Mouse (Mus musculus): ENCODE measurements around the gene Lamc1. TPM values are rescaled to one million over a fixed set of nuclear protein-coding genes. Genes with fewer than 3 reads are reported as not detected.

Gene Lamc1
- polyA plus RNA-seq, 1 experiment from 2014 or later = 26.9 TPM

DNA sequence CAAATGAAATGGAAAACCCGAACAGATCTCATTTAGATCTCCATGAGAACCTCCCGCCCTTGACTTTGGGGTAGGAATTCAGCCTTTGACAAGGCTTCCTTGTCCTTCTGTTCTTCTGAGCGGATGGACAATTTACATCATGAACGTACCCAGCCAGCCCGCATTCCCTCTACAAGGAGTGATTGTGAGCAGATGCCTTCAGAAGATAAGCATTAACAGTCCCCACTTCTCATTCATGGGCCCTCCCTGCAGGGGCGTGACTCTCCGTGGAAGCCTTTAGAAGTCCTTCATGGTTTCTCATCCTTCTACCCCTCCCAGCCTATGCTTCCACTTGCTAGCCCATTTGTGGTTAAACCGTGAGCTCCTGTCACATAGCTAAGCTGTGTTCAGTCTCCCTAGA lies 58.9 kb downstream of the Lamc1 start:
- Histone ChIP-seq H3K9ac (replicated peaks) (no peak overlapping the region), H3K4me2 (replicated peaks) (no peak overlapping the region), H3K4me3 (no peak overlapping the region), H3K27ac (replicated peaks) (0 out of 2 replicates have a peak overlapping the region, but pooled peaks have one; percentile 35), H3K27me3 (no peaks in the 10 kb centered on the region), H3K36me3 (no peaks in the 10 kb centered on the region), H3K4me1 (peaks cover 19% of the 10 kb centered on the region), H3K9me3 (no peaks in the 10 kb centered on the region)
- WGBS = 60% methylated on average over 8 of the region's 8 CpGs
- ATAC-seq (ENCODE audit: low FRiP score, low read depth) = no peak

DNA sequence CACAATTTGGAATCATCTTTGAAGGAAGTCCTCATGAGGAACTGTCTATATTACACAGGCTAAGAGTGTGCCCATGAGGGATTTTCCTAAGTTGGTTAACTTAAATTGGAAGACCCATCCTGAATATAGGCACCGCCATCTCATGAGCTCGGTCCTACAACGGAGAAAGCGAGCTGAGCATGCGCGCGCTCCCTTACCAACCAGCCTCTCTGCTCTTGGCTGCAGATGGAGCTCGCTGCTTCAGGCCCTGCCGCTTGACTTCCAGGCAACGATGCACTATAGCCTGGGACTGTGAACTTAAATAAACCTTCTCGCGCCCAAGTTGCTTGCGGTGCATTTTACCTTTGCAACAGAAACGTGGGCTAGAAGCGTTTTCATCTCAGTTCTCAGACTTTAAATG lies 61.8 kb downstream of the Lamc1 start:
- H3K27ac ChIP-seq (replicated peaks) = no peak overlapping the region
- H3K36me3 ChIP-seq = no peaks in the 10 kb centered on the region
- H3K27me3 ChIP-seq = no peaks in the 10 kb centered on the region
- no peak overlapping the region for H3K4me3 ChIP-seq
- H3K9ac ChIP-seq (replicated peaks) = no peak overlapping the region
- 96% methylated on average over 15 of the region's 15 CpGs for WGBS
- no peaks in the 10 kb centered on the region for H3K9me3 ChIP-seq
- H3K4me1 ChIP-seq = peaks cover 21% of the 10 kb centered on the region; the same call in 1 of the 2 replicates
- H3K4me2 ChIP-seq (replicated peaks) = no peak overlapping the region
- no peak for ATAC-seq (ENCODE audit: low FRiP score, low read depth)

DNA sequence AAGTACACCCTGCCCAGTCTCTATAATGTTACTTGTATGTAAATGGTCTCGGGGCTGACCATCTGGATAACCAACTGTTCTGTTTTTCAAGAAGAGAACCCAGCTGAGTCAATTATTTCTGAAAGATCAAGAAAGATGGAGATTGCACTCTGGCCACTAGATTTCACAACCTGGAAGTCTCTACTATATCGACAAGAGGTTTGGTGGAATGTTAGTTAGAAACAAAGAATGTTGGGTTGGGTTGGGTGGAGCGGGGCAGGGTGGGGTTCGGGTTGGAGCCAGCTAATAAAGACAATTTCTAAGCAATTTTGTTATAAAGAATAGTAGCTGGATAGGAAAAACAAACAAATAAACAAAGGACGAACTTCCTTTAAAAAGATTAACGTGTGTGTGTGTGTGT lies 62.9 kb downstream of the Lamc1 start:
- Histone ChIP-seq H3K4me3 (no peak overlapping the region), H3K27ac (replicated peaks) (no peak overlapping the region), H3K36me3 (no peaks in the 10 kb centered on the region), H3K4me2 (replicated peaks) (no peak overlapping the region), H3K4me1 (peaks cover 28% of the 10 kb centered on the region), H3K9me3 (no peaks in the 10 kb centered on the region), H3K9ac (replicated peaks) (no peak overlapping the region), H3K27me3 (no peaks in the 10 kb centered on the region)
- 83% methylated on average over 6 of the region's 6 CpGs for WGBS
- ATAC-seq (ENCODE audit: low FRiP score, low read depth) = no peak

DNA sequence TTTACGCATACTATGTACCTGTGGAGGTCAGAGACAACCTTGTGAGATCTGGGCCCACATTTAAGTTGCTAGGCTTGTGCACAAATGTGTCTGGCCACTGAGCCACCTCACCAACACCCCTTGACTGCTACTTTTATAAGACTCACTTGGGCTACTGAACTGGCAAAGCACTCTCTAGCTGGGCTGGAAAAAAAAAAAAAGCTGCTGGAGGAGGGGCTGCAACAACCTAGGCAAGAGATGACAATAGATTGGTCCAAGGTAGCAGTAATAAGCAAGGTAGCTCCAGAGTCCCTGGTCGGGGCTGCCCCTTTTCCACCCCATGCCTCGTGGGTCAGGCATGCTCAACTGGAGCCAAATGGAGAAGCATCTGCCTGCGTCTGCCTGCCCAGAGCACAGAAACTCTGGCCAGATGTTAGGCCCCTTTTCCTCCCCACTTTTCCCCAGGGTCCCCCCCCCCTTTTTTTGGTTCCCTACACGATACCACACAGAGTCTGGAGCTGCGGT lies 63.7 kb downstream of the Lamc1 start:
- no peak for ATAC-seq (ENCODE audit: low FRiP score, low read depth)
- no peaks in the 10 kb centered on the region for H3K36me3 ChIP-seq
- H3K4me2 ChIP-seq (replicated peaks) = no peak overlapping the region
- H3K9ac ChIP-seq (replicated peaks) = no peak overlapping the region
- no peaks in the 10 kb centered on the region for H3K27me3 ChIP-seq
- no peak overlapping the region for H3K4me3 ChIP-seq
- no peak overlapping the region for H3K27ac ChIP-seq (replicated peaks)
- H3K9me3 ChIP-seq = no peaks in the 10 kb centered on the region
- 90% methylated on average over 6 of the region's 6 CpGs for WGBS
- H3K4me1 ChIP-seq = peaks cover 24% of the 10 kb centered on the region

DNA sequence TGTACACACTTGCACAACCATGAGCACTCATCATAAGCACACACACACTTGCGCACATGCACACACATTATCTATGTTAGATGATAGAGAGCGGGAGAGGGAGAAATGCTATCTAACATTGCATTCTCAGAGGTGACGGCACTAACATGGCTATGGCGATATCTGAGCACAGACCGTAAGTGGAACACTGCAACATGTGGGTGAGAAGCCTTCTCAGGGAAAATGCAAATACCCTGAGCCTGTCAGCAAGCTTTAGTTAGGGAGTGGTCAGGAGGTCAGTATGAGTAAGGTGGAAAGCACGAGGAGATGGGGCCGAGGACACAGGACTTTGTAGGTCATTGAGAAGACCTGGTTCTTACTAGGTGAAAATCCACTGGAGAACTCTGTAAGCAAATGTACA lies 64.3 kb downstream of the Lamc1 start:
- no peak for ATAC-seq (ENCODE audit: low FRiP score, low read depth)
- Histone ChIP-seq H3K9me3 (no peaks in the 10 kb centered on the region), H3K4me1 (peaks cover 21% of the 10 kb centered on the region), H3K9ac (replicated peaks) (no peak overlapping the region), H3K36me3 (no peaks in the 10 kb centered on the region), H3K4me2 (replicated peaks) (no peak overlapping the region), H3K27ac (replicated peaks) (no peak overlapping the region), H3K27me3 (no peaks in the 10 kb centered on the region), H3K4me3 (no peak overlapping the region)
- 91% methylated on average over 7 of the region's 7 CpGs for WGBS

DNA sequence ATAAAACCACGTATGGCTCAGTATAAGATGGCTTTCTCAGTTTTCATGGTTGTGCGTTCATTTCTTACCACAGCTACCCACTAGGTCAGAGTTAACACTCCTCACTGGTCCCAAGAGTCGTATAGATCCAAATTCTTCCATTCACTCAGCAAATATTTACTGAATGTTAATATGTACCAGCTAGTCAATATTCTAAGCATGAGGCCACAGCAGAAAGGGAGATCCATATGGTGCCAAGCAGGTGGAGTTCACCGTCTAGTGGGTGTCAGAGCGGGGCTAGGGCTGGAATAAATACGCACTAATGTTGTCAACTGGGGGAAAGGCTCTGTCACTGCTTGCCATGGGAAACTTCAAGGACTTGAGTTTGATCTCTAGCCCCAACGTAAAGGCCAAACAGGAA lies 64.9 kb downstream of the Lamc1 start:
- H3K27ac ChIP-seq (replicated peaks) = no peak overlapping the region
- peaks cover 21% of the 10 kb centered on the region for H3K4me1 ChIP-seq
- no peak overlapping the region for H3K9ac ChIP-seq (replicated peaks)
- no peaks in the 10 kb centered on the region for H3K36me3 ChIP-seq
- ATAC-seq (ENCODE audit: low FRiP score, low read depth) = no peak
- H3K9me3 ChIP-seq = no peaks in the 10 kb centered on the region
- H3K27me3 ChIP-seq = no peaks in the 10 kb centered on the region
- H3K4me2 ChIP-seq (replicated peaks) = no peak overlapping the region
- 79% methylated on average over 7 of the region's 7 CpGs for WGBS
- no peak overlapping the region for H3K4me3 ChIP-seq

DNA sequence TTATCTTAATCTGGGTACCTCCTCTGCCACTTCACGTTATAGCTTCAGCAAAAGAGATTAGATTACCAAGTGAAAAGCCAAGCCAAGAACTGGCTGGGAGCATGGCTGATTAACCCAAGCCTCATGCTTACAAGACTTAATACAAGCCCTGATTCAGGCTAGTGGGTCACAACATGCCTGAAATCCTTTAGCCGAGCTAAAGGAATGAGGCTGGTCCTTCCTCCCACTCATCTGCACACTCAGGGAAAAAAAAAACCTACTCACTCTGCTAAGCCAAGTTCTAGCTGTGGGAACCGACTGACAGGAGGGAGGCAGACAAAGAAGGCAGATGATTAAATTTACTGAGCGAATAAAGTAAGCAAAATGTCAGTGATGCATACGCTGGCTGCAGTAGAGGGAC lies 65.7 kb downstream of the Lamc1 start:
- Histone ChIP-seq H3K4me3 (no peak overlapping the region), H3K36me3 (no peaks in the 10 kb centered on the region), H3K27me3 (no peaks in the 10 kb centered on the region), H3K4me1 (peaks cover 21% of the 10 kb centered on the region), H3K9me3 (no peaks in the 10 kb centered on the region), H3K27ac (replicated peaks) (no peak overlapping the region), H3K9ac (replicated peaks) (no peak overlapping the region), H3K4me2 (replicated peaks) (no peak overlapping the region)
- 43% methylated on average over 5 of the region's 5 CpGs for WGBS
- ATAC-seq (ENCODE audit: low FRiP score, low read depth) = no peak

DNA sequence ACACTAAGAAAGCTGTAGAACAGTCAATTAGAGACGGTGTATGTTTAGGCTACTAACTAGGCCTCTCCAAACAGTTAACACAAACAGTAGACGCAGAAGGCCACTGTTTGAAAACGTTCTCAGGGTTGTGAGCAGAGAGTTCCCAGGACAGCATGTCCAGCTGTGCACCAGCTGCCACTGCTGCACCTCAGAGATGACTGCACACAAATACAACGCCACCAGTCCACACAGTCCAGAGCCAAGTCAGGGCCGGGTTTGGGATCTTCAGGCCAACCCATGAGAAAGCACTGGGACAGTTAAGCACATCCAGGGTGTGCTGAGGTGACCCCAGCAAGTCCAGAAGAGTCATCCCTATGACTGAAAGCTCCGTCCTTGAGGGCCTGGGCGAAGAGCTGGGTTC lies 67.0 kb downstream of the Lamc1 start:
- Histone ChIP-seq H3K4me3 (no peak overlapping the region), H3K9me3 (no peaks in the 10 kb centered on the region), H3K9ac (replicated peaks) (no peak overlapping the region), H3K4me1 (peaks cover 21% of the 10 kb centered on the region), H3K4me2 (replicated peaks) (no peak overlapping the region), H3K36me3 (no peaks in the 10 kb centered on the region), H3K27me3 (no peaks in the 10 kb centered on the region), H3K27ac (replicated peaks) (no peak overlapping the region)
- 68% methylated on average over 7 of the region's 7 CpGs for WGBS
- no peak for ATAC-seq (ENCODE audit: low FRiP score, low read depth)

DNA sequence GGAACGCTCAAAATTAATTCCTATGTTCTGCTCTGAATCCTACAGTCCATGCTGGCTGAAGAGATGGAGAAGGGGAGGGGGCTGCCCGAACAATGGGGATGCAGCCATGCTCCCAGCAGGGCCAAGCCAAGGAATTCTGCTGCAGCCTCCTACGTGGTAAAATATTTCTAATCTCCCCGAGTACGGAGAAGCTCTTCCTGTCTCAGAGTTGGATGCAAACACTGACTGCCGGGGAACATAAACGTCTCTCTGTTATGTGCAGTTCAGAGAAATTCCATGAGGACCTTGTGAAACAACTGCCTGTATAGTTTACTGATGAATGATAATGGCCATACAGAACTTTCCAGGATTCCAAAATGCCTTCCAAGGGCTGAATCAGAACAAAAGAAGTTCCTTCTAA lies 67.5 kb downstream of the Lamc1 start:
- Histone ChIP-seq H3K9ac (replicated peaks) (no peak overlapping the region), H3K9me3 (no peaks in the 10 kb centered on the region), H3K27me3 (no peaks in the 10 kb centered on the region), H3K27ac (replicated peaks) (no peak overlapping the region), H3K36me3 (no peaks in the 10 kb centered on the region), H3K4me2 (replicated peaks) (no peak overlapping the region), H3K4me3 (no peak overlapping the region), H3K4me1 (peaks cover 21% of the 10 kb centered on the region)
- 21% methylated on average over 7 of the region's 7 CpGs for WGBS
- ATAC-seq (ENCODE audit: low FRiP score, low read depth) = no peak

DNA sequence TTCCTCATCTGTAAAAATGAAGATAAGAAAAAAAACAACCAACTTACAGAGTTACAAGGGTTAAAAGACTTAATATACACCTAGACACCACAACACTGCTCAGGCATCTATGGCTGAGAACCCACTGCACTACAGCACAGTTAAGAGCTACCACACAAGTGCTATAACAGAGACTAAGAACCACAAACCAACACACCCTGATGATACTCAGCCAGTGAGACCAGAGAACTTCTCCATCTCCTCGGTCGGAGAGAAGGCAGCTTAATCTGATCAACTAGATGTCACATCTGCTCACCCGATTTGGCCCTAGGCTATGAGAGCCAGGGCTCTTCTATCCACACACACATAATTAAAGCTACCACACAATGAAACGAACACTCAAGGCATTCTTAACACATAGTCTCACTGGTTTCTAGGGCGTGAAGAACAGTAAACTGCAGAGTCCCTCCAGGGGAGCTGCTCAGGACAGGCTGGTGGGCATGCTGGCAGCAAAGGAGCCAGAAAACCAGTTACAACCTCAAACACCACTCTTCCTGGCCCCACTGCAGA lies 72.8 kb downstream of the Lamc1 start:
- no peak overlapping the region for H3K4me3 ChIP-seq
- ATAC-seq (ENCODE audit: low FRiP score, low read depth) = no peak
- H3K27me3 ChIP-seq = no peaks in the 10 kb centered on the region
- no peaks in the 10 kb centered on the region for H3K36me3 ChIP-seq
- H3K9me3 ChIP-seq = no peaks in the 10 kb centered on the region
- H3K27ac ChIP-seq (replicated peaks) = no peak overlapping the region
- 0 out of 2 replicates have a peak, but pooled peaks cover 2% of the 10 kb centered on the region for H3K4me1 ChIP-seq
- 63% methylated on average over 5 of the region's 5 CpGs for WGBS
- H3K9ac ChIP-seq (replicated peaks) = no peak overlapping the region
- no peak overlapping the region for H3K4me2 ChIP-seq (replicated peaks)

DNA sequence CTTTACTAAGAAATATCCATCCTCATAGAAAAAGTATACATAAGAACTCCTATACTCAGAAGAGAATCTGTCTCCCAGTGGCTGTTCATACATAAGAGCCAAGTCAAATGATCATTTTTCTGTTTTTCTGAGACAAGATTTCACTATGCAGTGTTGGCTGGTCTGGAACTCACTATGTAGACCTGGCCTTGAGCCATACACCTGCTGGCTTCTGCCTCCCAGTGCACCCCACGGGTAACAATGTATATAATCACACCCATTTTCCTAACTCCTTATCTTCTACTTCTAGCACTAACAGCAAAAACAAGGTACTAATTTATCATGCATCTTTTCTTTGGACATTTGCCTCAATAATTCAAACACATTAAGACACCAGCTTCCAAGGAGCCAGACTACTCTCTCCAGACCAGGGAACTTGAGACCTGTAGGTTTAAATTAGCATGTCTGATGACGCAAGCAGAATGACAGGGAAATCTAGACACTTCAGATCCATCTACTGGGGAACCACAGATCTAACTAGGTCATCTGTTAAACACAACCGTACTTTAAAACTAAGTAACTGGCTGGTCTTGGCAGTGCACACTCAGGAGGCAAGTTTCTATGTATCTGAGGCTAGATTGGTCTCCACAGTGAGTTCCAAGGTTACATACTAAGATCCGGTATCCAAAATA lies 79.9 kb downstream of the Lamc1 start:
- WGBS = 91% methylated on average over 4 of the region's 4 CpGs
- H3K27ac ChIP-seq (replicated peaks) = no peak overlapping the region
- H3K9ac ChIP-seq (replicated peaks) = no peak overlapping the region
- no peak for ATAC-seq (ENCODE audit: low FRiP score, low read depth)
- no peaks in the 10 kb centered on the region for H3K27me3 ChIP-seq
- H3K9me3 ChIP-seq = no peaks in the 10 kb centered on the region
- H3K4me2 ChIP-seq (replicated peaks) = no peak overlapping the region
- peaks cover 32% of the 10 kb centered on the region for H3K36me3 ChIP-seq
- no peak overlapping the region for H3K4me3 ChIP-seq
- H3K4me1 ChIP-seq = no peaks in the 10 kb centered on the region

DNA sequence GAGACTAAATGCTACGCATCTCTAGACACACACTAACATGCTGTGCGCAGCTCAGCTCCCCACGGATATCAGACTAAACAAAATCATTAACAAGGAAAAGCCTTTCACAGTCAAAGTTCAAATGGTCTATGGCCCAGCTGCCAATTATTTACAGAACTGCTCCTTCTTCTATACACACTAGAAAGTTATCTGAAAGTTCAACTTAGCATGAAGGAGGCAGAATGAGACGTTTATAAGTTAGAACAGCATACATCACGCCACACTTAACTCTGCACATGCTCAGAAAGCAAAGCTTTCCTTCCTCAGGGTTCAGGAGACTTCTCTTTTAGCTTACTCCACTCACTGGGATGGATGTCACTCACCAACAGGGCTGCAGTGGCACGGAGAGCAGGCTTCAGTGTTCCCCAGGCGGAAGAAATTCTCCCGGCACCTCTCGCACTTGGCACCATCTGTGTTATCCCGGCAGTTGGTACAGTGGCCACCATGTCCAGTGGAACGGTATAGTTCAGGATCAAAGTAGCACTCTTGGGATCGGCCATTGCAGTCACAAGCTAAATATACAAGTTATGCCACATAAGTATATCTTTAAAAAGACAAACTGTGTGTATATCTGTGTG lies 80.9 kb downstream of the Lamc1 start:
- no peak for ATAC-seq (ENCODE audit: low FRiP score, low read depth)
- no peak overlapping the region for H3K9ac ChIP-seq (replicated peaks)
- no peak overlapping the region for H3K4me3 ChIP-seq
- H3K36me3 ChIP-seq = peaks cover 39% of the 10 kb centered on the region
- H3K9me3 ChIP-seq = no peaks in the 10 kb centered on the region
- no peaks in the 10 kb centered on the region for H3K27me3 ChIP-seq
- no peak overlapping the region for H3K27ac ChIP-seq (replicated peaks)
- H3K4me2 ChIP-seq (replicated peaks) = no peak overlapping the region
- WGBS = 91% methylated on average over 12 of the region's 12 CpGs
- H3K4me1 ChIP-seq = no peaks in the 10 kb centered on the region

Measured in midbrain, embryonic 12.5 days (tissue).